27 mouse cellular contexts compared by ENCODE assay signal in the genomic region with DNA sequence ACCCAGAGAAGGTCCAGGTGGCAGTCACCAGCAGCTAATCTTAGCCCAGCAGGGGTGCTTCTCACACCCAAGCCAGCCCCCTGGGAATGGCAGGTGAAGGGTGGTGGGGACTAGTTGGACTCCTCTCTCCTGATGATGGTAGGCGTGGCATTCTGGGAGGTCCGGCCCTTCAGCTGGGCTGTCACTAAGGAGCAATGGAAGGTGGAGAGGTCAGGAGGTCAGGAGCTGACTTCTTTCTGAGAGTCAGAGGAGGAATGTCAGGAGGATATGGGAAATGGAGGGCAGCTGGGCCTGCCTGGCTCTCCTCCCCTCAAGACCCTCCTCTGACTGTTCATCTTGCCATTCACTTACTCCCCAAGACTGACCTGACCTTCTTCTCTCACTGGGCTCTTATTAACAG. TPM values are rescaled to one million over a fixed set of nuclear protein-coding genes. Genes with fewer than 3 reads are reported as not detected.
DNase-seq lines count a peak whose midpoint lies in the region; ATAC-seq and TF ChIP-seq lines count a peak whose summit lies in the region.
"Had no signal": no experiment of that assay in that cellular context is flagged by ENCODE, and none has a peak within 500 bp of the region (broad histone marks: within the 10 kb centered on the region; RNA-seq: fewer than 3 reads in every experiment).

No protein-coding gene starts in this region.

- H3K27ac ChIP-seq in kidney, adult 2 months (ENCODE audit: insufficient read depth, low read depth, low read length), result peak overlapping the region; percentile 32; the same call in 1 of the 2 replicates
- H3K27ac ChIP-seq in liver, postnatal 0 days (ENCODE audit: low read depth), result 0 out of 2 replicates have a peak overlapping the region, but pooled peaks have one; percentile 1
- H3K27ac ChIP-seq in liver, embryonic 12.5 days, result no peak overlapping the region
- no peak overlapping the region for H3K27ac ChIP-seq in thymus, adult 2 months (ENCODE audit: control insufficient read depth, insufficient read depth, low read length)
- H3K27ac ChIP-seq: embryonic facial prominence, embryonic 13.5 days; embryonic facial prominence, embryonic 15.5 days; forebrain, embryonic 10.5 days; forebrain, embryonic 12.5 days had no signal

- no peak overlapping the region for H3K9ac ChIP-seq in liver, postnatal 0 days (replicated peaks)
- H3K9ac ChIP-seq in liver, embryonic 12.5 days, result no peak overlapping the region
- H3K9ac ChIP-seq: embryonic facial prominence, embryonic 13.5 days; embryonic facial prominence, embryonic 15.5 days; forebrain, embryonic 12.5 days had no signal

- H3K9me3 ChIP-seq in liver, postnatal 0 days (ENCODE audit: low read length), result no peaks in the 10 kb centered on the region
- H3K9me3 ChIP-seq in liver, embryonic 12.5 days (replicated peaks), result no peaks in the 10 kb centered on the region
- H3K9me3 ChIP-seq: embryonic facial prominence, embryonic 13.5 days; embryonic facial prominence, embryonic 15.5 days; forebrain, embryonic 10.5 days; forebrain, embryonic 12.5 days had no signal

- no peak for TF ChIP-seq CTCF in kidney, adult 2 months (conservative IDR thresholded peaks at IDR 0.05; ENCODE audit: insufficient read depth, insufficient read length, low read depth, low read length)
- no peak for TF ChIP-seq CTCF in liver, postnatal 0 days (IDR thresholded peaks at IDR 0.05; ENCODE audit: low read depth)
- no peak for TF ChIP-seq CTCF in thymus, adult 2 months (IDR thresholded peaks at IDR 0.05; ENCODE audit: borderline replicate concordance, control insufficient read depth, extremely low read depth, insufficient read depth, low read length, poor library complexity)

- H3K4me3 ChIP-seq in kidney, adult 2 months (ENCODE audit: insufficient read depth, low read depth, low read length), result no peak overlapping the region
- 0 out of 2 replicates have a peak overlapping the region, but pooled peaks have one; percentile 10 for H3K4me3 ChIP-seq in liver, postnatal 0 days (ENCODE audit: low read depth, low read length)
- H3K4me3 ChIP-seq in liver, embryonic 12.5 days, result no peak overlapping the region
- H3K4me3 ChIP-seq in thymus, adult 2 months (ENCODE audit: control insufficient read depth, insufficient read depth, low read length), result no peak overlapping the region
- H3K4me3 ChIP-seq: embryonic facial prominence, embryonic 13.5 days; embryonic facial prominence, embryonic 15.5 days; erythroblast, embryonic 14.5 days; forebrain, embryonic 10.5 days; forebrain, embryonic 12.5 days had no signal

- DNase-seq in kidney, adult 2 months, result peak; percentile 74
- no peak for DNase-seq in kidney, postnatal 14 days
- no peak for DNase-seq in liver, postnatal 0 days
- DNase-seq in embryo, embryonic 9.5 days (ENCODE audit: extremely low spot score), result peak; percentile 12
- peak; percentile 51 for DNase-seq in yolk sac, embryonic 10.5 days (ENCODE audit: low spot score)
- no peak for DNase-seq in thymus, postnatal 36 days
- DNase-seq in thymus, adult 2 months, result no peak
- DNase-seq: adrenal gland, adult 2 months; adrenal gland, postnatal 10 days; adrenal gland, postnatal 25 days; cerebellum, adult 11 months; cerebellum, adult 18-20 months; cerebellum, adult 8-10 months; cerebellum, adult 9-11 months; cerebellum, postnatal 14 days; cerebellum, postnatal 36 days had no signal

- no peaks in the 10 kb centered on the region for H3K27me3 ChIP-seq in kidney, adult 2 months (replicated peaks; ENCODE audit: control insufficient read depth, insufficient read depth, low read length)
- no peaks in the 10 kb centered on the region for H3K27me3 ChIP-seq in liver, postnatal 0 days (ENCODE audit: insufficient read depth, low read length)
- peaks cover 7% of the 10 kb centered on the region for H3K27me3 ChIP-seq in liver, embryonic 12.5 days (replicated peaks)
- no peaks in the 10 kb centered on the region for H3K27me3 ChIP-seq in thymus, adult 2 months (ENCODE audit: control insufficient read depth, insufficient read depth, low read length)
- H3K27me3 ChIP-seq: embryonic facial prominence, embryonic 15.5 days; forebrain, embryonic 12.5 days had no signal

- TF ChIP-seq POLR2A in kidney, adult 2 months (IDR thresholded peaks at IDR 0.05; ENCODE audit: low read depth, low read length), result no peak
- TF ChIP-seq POLR2A in thymus, adult 2 months (IDR thresholded peaks at IDR 0.05; ENCODE audit: control insufficient read depth, extremely low read depth, insufficient read depth, low read length, poor library complexity), result no peak

- no peak for TF ChIP-seq EP300 in liver, postnatal 0 days (IDR thresholded peaks at IDR 0.05; ENCODE audit: low read depth)

- peak overlapping the region; percentile 54 for H3K4me2 ChIP-seq in liver, postnatal 0 days (ENCODE audit: low read depth, low read length)
- no peak overlapping the region for H3K4me2 ChIP-seq in liver, embryonic 12.5 days
- H3K4me2 ChIP-seq: embryonic facial prominence, embryonic 13.5 days; embryonic facial prominence, embryonic 15.5 days; forebrain, embryonic 12.5 days had no signal

- peaks cover 19% of the 10 kb centered on the region for H3K4me1 ChIP-seq in kidney, adult 2 months (ENCODE audit: control insufficient read depth, insufficient read depth, low read length)
- peaks cover 7% of the 10 kb centered on the region; the same call in 1 of the 2 replicates for H3K4me1 ChIP-seq in liver, postnatal 0 days (ENCODE audit: insufficient read depth)
- H3K4me1 ChIP-seq in liver, embryonic 12.5 days, result no peaks in the 10 kb centered on the region
- H3K4me1 ChIP-seq in thymus, adult 2 months (replicated peaks; ENCODE audit: control insufficient read depth, insufficient read depth, low read length), result peaks cover 6% of the 10 kb centered on the region

- 54% methylated on average over 2 of the region's 2 CpGs for WGBS in kidney, adult 2 months
- WGBS in liver, postnatal 0 days (ENCODE audit: insufficient replicate concordance), result 96% methylated on average over 2 of the region's 2 CpGs
- WGBS in liver, embryonic 12.5 days (ENCODE audit: insufficient replicate concordance), result 69% methylated on average over 2 of the region's 2 CpGs
- WGBS in thymus, adult 2 months, result 90% methylated on average over 2 of the region's 2 CpGs

- no peak for ATAC-seq in liver, postnatal 0 days
- ATAC-seq in liver, embryonic 12.5 days, result no peak
- ATAC-seq: forebrain, embryonic 14.5 days; forebrain, embryonic 16.5 days had no signal

- H3K36me3 ChIP-seq in kidney, adult 2 months (ENCODE audit: control insufficient read depth, insufficient read depth, low read length), result no peaks in the 10 kb centered on the region
- H3K36me3 ChIP-seq in liver, postnatal 0 days (replicated peaks; ENCODE audit: insufficient read depth, low read length), result no peaks in the 10 kb centered on the region
- H3K36me3 ChIP-seq in liver, embryonic 12.5 days, result no peaks in the 10 kb centered on the region
- no peaks in the 10 kb centered on the region for H3K36me3 ChIP-seq in thymus, adult 2 months (ENCODE audit: control insufficient read depth, insufficient read depth, low read length)
- H3K36me3 ChIP-seq: embryonic facial prominence, embryonic 13.5 days; embryonic facial prominence, embryonic 15.5 days; forebrain, embryonic 10.5 days; forebrain, embryonic 12.5 days had no signal

RNA-seq across cellular contexts. Expression of a gene that starts 1.5 kb away (rescaled TPM):
- 10.8 and 12.8 TPM in 2 replicates for polyA plus RNA-seq in kidney, adult 2 months (2012; rRNA removed)
- 9.8 and 10.5 TPM in 2 replicates for polyA plus RNA-seq in liver, postnatal 0 days (2015; fragmentation: Nextera tagmentation; extraction: Ambion mirVana)
- not detected in 2 replicates for polyA plus RNA-seq in liver, embryonic 12.5 days (2016; fragmentation: Nextera tagmentation; extraction: Ambion mirVana)
- 0.10 and 0.70 TPM in 2 replicates for polyA plus RNA-seq in thymus, adult 2 months (2012; rRNA removed)
- polyA plus RNA-seq: adrenal gland, adult 2 months; C2C12; embryonic facial prominence, embryonic 11.5 days; embryonic facial prominence, embryonic 15.5 days; erythroblast, embryonic 14.5 days; forebrain, embryonic 10.5 days; forebrain, embryonic 12.5 days; forebrain, embryonic 14.5 days had no signal

RNA-seq across cellular contexts. Expression of a gene that starts 7.6 kb away (rescaled TPM):
- not detected in 2 replicates for polyA plus RNA-seq in kidney, adult 2 months (2012; rRNA removed)
- 0.24 and 0.26 TPM in 2 replicates for polyA plus RNA-seq in liver, postnatal 0 days (2015; fragmentation: Nextera tagmentation; extraction: Ambion mirVana)
- not detected in 2 replicates for polyA plus RNA-seq in liver, embryonic 12.5 days (2016; fragmentation: Nextera tagmentation; extraction: Ambion mirVana)
- 0.53 and 0.54 TPM in 2 replicates for polyA plus RNA-seq in thymus, adult 2 months (2012; rRNA removed)
- polyA plus RNA-seq: adrenal gland, adult 2 months; brain, embryonic 14.5 days; embryonic facial prominence, embryonic 13.5 days; embryonic facial prominence, embryonic 15.5 days; erythroblast, embryonic 14.5 days; forebrain, embryonic 10.5 days; forebrain, embryonic 12.5 days; forebrain, embryonic 14.5 days; forebrain, embryonic 16.5 days had no signal

RNA-seq across cellular contexts. Expression of a gene that starts 16.5 kb away (rescaled TPM):
- 1.9 and 2.4 TPM in 2 replicates for polyA plus RNA-seq in kidney, adult 2 months (2012; rRNA removed)
- polyA plus RNA-seq in liver, postnatal 0 days (2015; fragmentation: Nextera tagmentation; extraction: Ambion mirVana), result 3.9 and 4.2 TPM in 2 replicates
- not detected in 2 replicates for polyA plus RNA-seq in liver, embryonic 12.5 days (2016; fragmentation: Nextera tagmentation; extraction: Ambion mirVana)
- polyA plus RNA-seq in thymus, adult 2 months (2012; rRNA removed), result 0.64 and 0.85 TPM in 2 replicates
- polyA plus RNA-seq: C2C12; embryonic facial prominence, embryonic 11.5 days; erythroblast, embryonic 14.5 days; forebrain, embryonic 10.5 days; forebrain, embryonic 12.5 days; forebrain, embryonic 14.5 days; forebrain, embryonic 16.5 days had no signal

RNA-seq across cellular contexts. Expression of a gene that starts 40.6 kb away (rescaled TPM):
- 225 and 280 TPM in 2 replicates for polyA plus RNA-seq in kidney, adult 2 months (2012; rRNA removed)
- 94.0 and 99.8 TPM in 2 replicates for polyA plus RNA-seq in liver, postnatal 0 days (2015; fragmentation: Nextera tagmentation; extraction: Ambion mirVana)
- polyA plus RNA-seq in liver, embryonic 12.5 days (2016; fragmentation: Nextera tagmentation; extraction: Ambion mirVana), result 123 and 128 TPM in 2 replicates
- polyA plus RNA-seq in thymus, adult 2 months (2012; rRNA removed), result 109 and 126 TPM in 2 replicates

RNA-seq across cellular contexts. Expression of a gene that starts 53.0 kb away (rescaled TPM):
- 48.2 and 50.8 TPM in 2 replicates for polyA plus RNA-seq in kidney, adult 2 months (2012; rRNA removed)
- polyA plus RNA-seq in liver, postnatal 0 days (2015; fragmentation: Nextera tagmentation; extraction: Ambion mirVana), result 0.14 and 0.27 TPM in 2 replicates
- 1.0 and 1.2 TPM in 2 replicates for polyA plus RNA-seq in liver, embryonic 12.5 days (2016; fragmentation: Nextera tagmentation; extraction: Ambion mirVana)
- polyA plus RNA-seq in thymus, adult 2 months (2012; rRNA removed), result 0.11 and 0.20 TPM in 2 replicates
- polyA plus RNA-seq: erythroblast, embryonic 14.5 days had no signal

Comparison
In these comparisons a context has a peak if more than half of its experiments do, and no peak if none do; other contexts are left out.
1. DNase-seq: peak in kidney, adult 2 months (single experiment), embryo, embryonic 9.5 days (single experiment) and yolk sac, embryonic 10.5 days (single experiment); none in kidney, postnatal 14 days (single experiment), liver, postnatal 0 days (single experiment), thymus, postnatal 36 days (0 of 2) and thymus, adult 2 months (single experiment).
2. H3K27ac ChIP-seq: peak in kidney, adult 2 months (single experiment) and liver, postnatal 0 days (single experiment); none in liver, embryonic 12.5 days (single experiment) and thymus, adult 2 months (single experiment).